Mouse (Mus musculus): ENCODE data around the gene Casc3. TPM values are rescaled to one million over a fixed set of nuclear protein-coding genes. Genes with fewer than 3 reads are reported as not detected.
"Not testable (repeated sequence)": the region's sequence is repeated elsewhere in the genome, so short reads cannot be mapped to it uniquely, and the experiment has no call there.

Gene Casc3
- polyA plus RNA-seq, 1 experiment from 2014 or later, result 32.2 TPM

- Histone ChIP-seq H3K4me2 (ENCODE audit: low read depth, low read length) (peak overlapping the region; percentile 88), H3K9ac (ENCODE audit: low read depth, low read length) (peak overlapping the region; percentile 99), H3K4me3 (ENCODE audit: low read depth, low read length) (peak overlapping the region; percentile 99), H3K36me3 (ENCODE audit: control insufficient read depth, insufficient read depth, low read length) (peaks cover 52% of the 10 kb centered on the region), H3K27ac (replicated peaks; ENCODE audit: low read depth, low read length) (0 out of 2 replicates have a peak overlapping the region, but pooled peaks have one; percentile 36), H3K9me3 (ENCODE audit: control insufficient read depth, low read length) (no peaks in the 10 kb centered on the region), H3K27me3 (replicated peaks; ENCODE audit: control insufficient read depth, insufficient read depth, low read length) (no peaks in the 10 kb centered on the region), H3K4me1 (ENCODE audit: control insufficient read depth, insufficient read depth, low read length) (peaks cover 25% of the 10 kb centered on the region)
- WGBS, result 52% methylated on average over 4 of the region's 4 CpGs
- no peak for DNase-seq (ENCODE audit: low spot score)
- no peak for ATAC-seq (ENCODE audit: low read depth)
Measured at GRCm38 (mm10) chr11:98797909-98798308, 6.8 kb upstream of the Casc3 start.

GRCm38 (mm10) chr11:98808417-98808816, 3.7 kb downstream of the Casc3 start:
- no peak for DNase-seq (ENCODE audit: low spot score)
- 74% methylated on average over 2 of the region's 2 CpGs for WGBS
- H3K4me2 ChIP-seq (ENCODE audit: low read depth, low read length), result peak overlapping the region; percentile 70
- no peaks in the 10 kb centered on the region for H3K9me3 ChIP-seq (ENCODE audit: control insufficient read depth, low read length)
- H3K4me3 ChIP-seq (ENCODE audit: low read depth, low read length), result peak overlapping the region; percentile 92; the same call in 1 of the 2 replicates
- peaks cover 14% of the 10 kb centered on the region; the same call in 1 of the 2 replicates for H3K4me1 ChIP-seq (ENCODE audit: control insufficient read depth, insufficient read depth, low read length)
- H3K27ac ChIP-seq (replicated peaks; ENCODE audit: low read depth, low read length), result peak overlapping the region; percentile 97
- peaks cover 75% of the 10 kb centered on the region for H3K36me3 ChIP-seq (ENCODE audit: control insufficient read depth, insufficient read depth, low read length)
- no peak for ATAC-seq (ENCODE audit: low read depth)
- H3K9ac ChIP-seq (ENCODE audit: low read depth, low read length), result no peak overlapping the region
- H3K27me3 ChIP-seq (replicated peaks; ENCODE audit: control insufficient read depth, insufficient read depth, low read length), result no peaks in the 10 kb centered on the region

- H3K27ac ChIP-seq (replicated peaks; ENCODE audit: low read depth, low read length), result peak overlapping the region; percentile 97
- peak overlapping the region; percentile 70 for H3K4me2 ChIP-seq (ENCODE audit: low read depth, low read length)
- DNase-seq (ENCODE audit: low spot score) (peak; percentile 99), ATAC-seq (ENCODE audit: low read depth) (peak; percentile 99)
- peaks cover 74% of the 10 kb centered on the region for H3K36me3 ChIP-seq (ENCODE audit: control insufficient read depth, insufficient read depth, low read length)
- peaks cover 14% of the 10 kb centered on the region; the same call in 1 of the 2 replicates for H3K4me1 ChIP-seq (ENCODE audit: control insufficient read depth, insufficient read depth, low read length)
- H3K4me3 ChIP-seq (ENCODE audit: low read depth, low read length), result peak overlapping the region; percentile 92
- H3K9ac ChIP-seq (ENCODE audit: low read depth, low read length), result peak overlapping the region; percentile 95
- WGBS, result 0% methylated on average over 22 of the region's 84 CpGs
- no peaks in the 10 kb centered on the region for H3K9me3 ChIP-seq (ENCODE audit: control insufficient read depth, low read length)
- H3K27me3 ChIP-seq (replicated peaks; ENCODE audit: control insufficient read depth, insufficient read depth, low read length), result no peaks in the 10 kb centered on the region
Measured at GRCm38 (mm10) chr11:98809457-98810290, 5.0 kb downstream of the Casc3 start.

- no peak for ATAC-seq (ENCODE audit: low read depth)
Measured at GRCm38 (mm10) chr11:98810686-98811085, 6.0 kb downstream of the Casc3 start.

GRCm38 (mm10) chr11:98816706-98817239, 12.1 kb downstream of the Casc3 start:
- no peaks in the 10 kb centered on the region for H3K9me3 ChIP-seq (ENCODE audit: control insufficient read depth, low read length)
- WGBS, result 96% methylated on average over 1 of the region's 1 CpGs
- no peaks in the 10 kb centered on the region for H3K27me3 ChIP-seq (replicated peaks; ENCODE audit: control insufficient read depth, insufficient read depth, low read length)
- H3K4me2 ChIP-seq (ENCODE audit: low read depth, low read length), result no peak overlapping the region
- no peaks in the 10 kb centered on the region for H3K4me1 ChIP-seq (ENCODE audit: control insufficient read depth, insufficient read depth, low read length)
- no peak for DNase-seq (ENCODE audit: low spot score)
- no peak overlapping the region for H3K4me3 ChIP-seq (ENCODE audit: low read depth, low read length)
- H3K27ac ChIP-seq (replicated peaks; ENCODE audit: low read depth, low read length), result no peak overlapping the region
- ATAC-seq (ENCODE audit: low read depth), result no peak
- H3K9ac ChIP-seq (ENCODE audit: low read depth, low read length), result no peak overlapping the region
- H3K36me3 ChIP-seq (ENCODE audit: control insufficient read depth, insufficient read depth, low read length), result peaks cover 97% of the 10 kb centered on the region

More at GRCm38 (mm10) chr11:98810686-98811085, 6.0 kb downstream of the Casc3 start:
- no peaks in the 10 kb centered on the region for H3K9me3 ChIP-seq (ENCODE audit: control insufficient read depth, low read length)
- H3K4me1 ChIP-seq (ENCODE audit: control insufficient read depth, insufficient read depth, low read length), result peaks cover 14% of the 10 kb centered on the region; the same call in 1 of the 2 replicates
- 63% methylated on average over 7 of the region's 7 CpGs for WGBS
- no peak for DNase-seq (ENCODE audit: low spot score)
- H3K27me3 ChIP-seq (replicated peaks; ENCODE audit: control insufficient read depth, insufficient read depth, low read length), result no peaks in the 10 kb centered on the region
- H3K9ac ChIP-seq (ENCODE audit: low read depth, low read length), result peak overlapping the region; percentile 95
- peak overlapping the region; percentile 70 for H3K4me2 ChIP-seq (ENCODE audit: low read depth, low read length)
- H3K27ac ChIP-seq (replicated peaks; ENCODE audit: low read depth, low read length), result peak overlapping the region; percentile 97
- peak overlapping the region; percentile 92 for H3K4me3 ChIP-seq (ENCODE audit: low read depth, low read length)
- peaks cover 74% of the 10 kb centered on the region for H3K36me3 ChIP-seq (ENCODE audit: control insufficient read depth, insufficient read depth, low read length)

GRCm38 (mm10) chr11:98820968-98821367, 16.3 kb downstream of the Casc3 start:
- WGBS, result 93% methylated on average over 5 of the region's 5 CpGs
- no peak overlapping the region for H3K9ac ChIP-seq (ENCODE audit: low read depth, low read length)
- no peaks in the 10 kb centered on the region for H3K27me3 ChIP-seq (replicated peaks; ENCODE audit: control insufficient read depth, insufficient read depth, low read length)
- no peak for ATAC-seq (ENCODE audit: low read depth)
- DNase-seq (ENCODE audit: low spot score), result no peak
- H3K4me2 ChIP-seq (ENCODE audit: low read depth, low read length), result no peak overlapping the region
- H3K4me1 ChIP-seq (ENCODE audit: control insufficient read depth, insufficient read depth, low read length), result no peaks in the 10 kb centered on the region
- peaks cover 98% of the 10 kb centered on the region for H3K36me3 ChIP-seq (ENCODE audit: control insufficient read depth, insufficient read depth, low read length)
- no peak overlapping the region for H3K27ac ChIP-seq (replicated peaks; ENCODE audit: low read depth, low read length)
- H3K9me3 ChIP-seq (ENCODE audit: control insufficient read depth, low read length), result no peaks in the 10 kb centered on the region
- H3K4me3 ChIP-seq (ENCODE audit: low read depth, low read length), result no peak overlapping the region

- H3K9ac ChIP-seq (ENCODE audit: low read depth, low read length); DNase-seq (ENCODE audit: low spot score); H3K4me1 ChIP-seq (ENCODE audit: control insufficient read depth, insufficient read depth, low read length); H3K27me3 ChIP-seq (replicated peaks; ENCODE audit: control insufficient read depth, insufficient read depth, low read length); H3K27ac ChIP-seq (replicated peaks; ENCODE audit: low read depth, low read length); ATAC-seq (ENCODE audit: low read depth); H3K4me3 ChIP-seq (ENCODE audit: low read depth, low read length); H3K9me3 ChIP-seq (ENCODE audit: control insufficient read depth, low read length); H3K4me2 ChIP-seq (ENCODE audit: low read depth, low read length): not testable (repeated sequence)
- H3K36me3 ChIP-seq (ENCODE audit: control insufficient read depth, insufficient read depth, low read length), result peaks cover 96% of the 10 kb centered on the region
- 94% methylated on average over 2 of the region's 2 CpGs for WGBS
Measured at GRCm38 (mm10) chr11:98826071-98826470, 21.4 kb downstream of the Casc3 start.

GRCm38 (mm10) chr11:98827877-98828276, 23.2 kb downstream of the Casc3 start:
- Histone ChIP-seq H3K27me3 (replicated peaks; ENCODE audit: control insufficient read depth, insufficient read depth, low read length) (no peaks in the 10 kb centered on the region), H3K9me3 (ENCODE audit: control insufficient read depth, low read length) (no peaks in the 10 kb centered on the region), H3K27ac (replicated peaks; ENCODE audit: low read depth, low read length) (no peak overlapping the region), H3K9ac (ENCODE audit: low read depth, low read length) (no peak overlapping the region), H3K4me2 (ENCODE audit: low read depth, low read length) (no peak overlapping the region), H3K4me1 (ENCODE audit: control insufficient read depth, insufficient read depth, low read length) (no peaks in the 10 kb centered on the region), H3K36me3 (ENCODE audit: control insufficient read depth, insufficient read depth, low read length) (peaks cover 96% of the 10 kb centered on the region), H3K4me3 (ENCODE audit: low read depth, low read length) (no peak overlapping the region)
- WGBS, result 87% methylated on average over 2 of the region's 2 CpGs
- DNase-seq (ENCODE audit: low spot score) (no peak), ATAC-seq (ENCODE audit: low read depth) (no peak)
